Mouse (Mus musculus): ENCODE measurements around the gene Lyg2.

DNA sequence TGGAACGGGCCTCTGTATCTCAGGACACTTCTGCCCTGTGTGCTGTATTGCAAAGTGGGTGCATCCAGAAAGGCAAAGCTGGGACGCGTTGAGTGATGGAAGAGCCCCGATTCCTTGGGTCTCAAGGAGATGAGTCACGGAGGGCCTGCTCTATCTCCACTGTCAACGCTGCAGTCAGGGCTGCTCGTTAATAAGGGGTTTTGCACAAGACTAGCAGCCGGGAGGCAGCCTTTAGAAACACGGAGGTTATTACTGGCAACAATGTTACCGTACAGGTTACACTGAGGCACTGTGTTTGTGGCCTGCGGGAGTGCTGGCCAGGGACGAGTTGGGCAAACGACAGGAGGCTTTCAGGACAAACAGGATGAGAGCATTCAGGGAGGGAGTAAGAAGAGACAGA is 1.4 kb upstream of the Lyg2 start:
- TF ChIP-seq CTCF (IDR thresholded peaks at IDR 0.05; ENCODE audit: low read depth, low read length) (no peak), POLR2A (IDR thresholded peaks at IDR 0.05; ENCODE audit: insufficient read depth, low read length) (no peak), EP300 (IDR thresholded peaks at IDR 0.05; ENCODE audit: insufficient read depth, low read depth, low read length) (no peak)
